Mouse (Mus musculus) kidney, embryonic 16.5 days (tissue): ENCODE data around the gene Nln. TPM values are rescaled to one million over a fixed set of nuclear protein-coding genes. Genes with fewer than 3 reads are reported as not detected.

Source experiments
- ATAC-seq: fragments of 200-750 bp; cut with Nextera tagmentation; 2 replicates; pipeline ENCODE4 v1.8.0; 2017; ENCODE audit warnings: moderate TSS enrichment; ENCODE audit not compliant: low FRiP score, low TSS enrichment
- H3K27ac ChIP-seq: fragments of 300-500 bp; sonication (generic); 2 replicates; pipeline ENCODE4 v1.5.1; 2014; ENCODE audit warnings: low read length
- H3K27me3 ChIP-seq: fragments of 300-500 bp; sonication (generic); 2 replicates; pipeline ENCODE4 v1.6.1; 2014; ENCODE audit warnings: low read length, control low read depth, mixed read lengths; ENCODE audit not compliant: insufficient read depth
- H3K36me3 ChIP-seq: fragments of 300-500 bp; sonication (generic); 2 replicates; pipeline ENCODE4 v1.6.1; 2014; ENCODE audit warnings: low read length, control low read depth, mixed read lengths; ENCODE audit not compliant: insufficient read depth
- H3K4me1 ChIP-seq: fragments of 300-500 bp; sonication (generic); 2 replicates; pipeline ENCODE4 v1.6.1; 2014; ENCODE audit warnings: low read length, control low read depth, mixed read lengths; ENCODE audit not compliant: insufficient read depth
- H3K4me2 ChIP-seq: fragments of 300-500 bp; sonication (generic); replicated peaks from 2 replicates; pipeline ENCODE4 v1.6.1; 2014; ENCODE audit warnings: low read depth, low read length
- H3K4me3 ChIP-seq: fragments of 300-500 bp; sonication (generic); 2 replicates; pipeline ENCODE4 v1.5.1; 2014; ENCODE audit warnings: mild to moderate bottlenecking, low read length
- H3K9ac ChIP-seq: fragments of 300-500 bp; sonication (generic); replicated peaks from 2 replicates; pipeline ENCODE4 v1.6.1; 2014; ENCODE audit warnings: low read length
- H3K9me3 ChIP-seq: fragments of 300-500 bp; sonication (generic); 2 replicates; pipeline ENCODE4 v1.6.1; 2016; ENCODE audit warnings: low read length, control low read depth
- WGBS: fragments of 180-500 bp; shearing (Covaris S2); extraction: QIAGEN DNeasy Blood & Tissue Kit; methylation state at CpG from one replicate; pipeline ENCODE4 v1.1.7; 2014; 5-methylcytosine and 5-hydroxymethylcytosine counted together
- polyA plus RNA-seq: library from polyadenylated mRNA; unstranded; fragments of >200 nt; fragmentation: Nextera tagmentation; extraction: Ambion mirVana; gene quantifications from 2 replicates; pipeline ENCODE4 v1.2.1, GENCODE M21; 2015

The Nln gene
- polyA plus RNA-seq, 1 experiment from 2014 or later = 20.5 TPM

- Histone ChIP-seq H3K4me3 (no peak overlapping the region), H3K36me3 (0 out of 2 replicates have a peak, but pooled peaks cover 3% of the 10 kb centered on the region), H3K9me3 (no peaks in the 10 kb centered on the region), H3K27me3 (no peaks in the 10 kb centered on the region), H3K27ac (no peak overlapping the region), H3K4me1 (peaks cover 24% of the 10 kb centered on the region), H3K9ac (no peak overlapping the region), H3K4me2 (no peak overlapping the region)
- WGBS = 89% methylated on average over 5 of the region's 5 CpGs
- no peak for ATAC-seq
These were observed 80.3 kb downstream of the Nln start for GRCm38 (mm10) chr13:104029089-104029488.

DNA sequence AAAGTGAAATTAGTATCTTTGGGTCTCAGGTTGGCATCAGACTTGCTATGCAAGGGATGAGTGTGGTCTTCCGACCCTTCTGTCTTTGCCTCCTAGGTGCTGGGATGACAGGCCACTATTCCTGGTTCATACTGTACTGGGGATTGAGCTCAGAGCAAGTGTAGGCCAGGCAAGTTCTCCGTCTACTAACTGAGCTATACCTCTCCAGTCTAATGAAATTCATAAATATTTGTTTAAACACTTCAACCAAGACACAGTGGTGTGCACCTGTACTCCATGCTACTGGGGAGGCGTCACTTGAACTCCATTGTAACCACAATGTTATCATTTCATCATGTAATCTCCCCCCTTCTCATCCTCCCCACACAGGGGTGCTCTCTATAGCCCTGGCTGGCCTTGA is 82.9 kb downstream of the Nln start:
- ATAC-seq = no peak
- H3K9me3 ChIP-seq = no peaks in the 10 kb centered on the region
- H3K9ac ChIP-seq = no peak overlapping the region
- 82% methylated on average over 3 of the region's 3 CpGs for WGBS
- no peak overlapping the region for H3K27ac ChIP-seq
- H3K36me3 ChIP-seq = 0 out of 2 replicates have a peak, but pooled peaks cover 3% of the 10 kb centered on the region
- H3K4me2 ChIP-seq = no peak overlapping the region
- H3K27me3 ChIP-seq = no peaks in the 10 kb centered on the region
- no peak overlapping the region for H3K4me3 ChIP-seq
- peaks cover 19% of the 10 kb centered on the region for H3K4me1 ChIP-seq

GRCm38 (mm10) chr13:104025710-104025995 is 83.8 kb downstream of the Nln start:
- Histone ChIP-seq H3K4me2 (peak overlapping the region; percentile 7; the same call in 1 of the 2 replicates), H3K27me3 (no peaks in the 10 kb centered on the region), H3K27ac (peak overlapping the region; percentile 76), H3K36me3 (no peaks in the 10 kb centered on the region), H3K9me3 (no peaks in the 10 kb centered on the region), H3K9ac (no peak overlapping the region), H3K4me1 (peaks cover 19% of the 10 kb centered on the region), H3K4me3 (no peak overlapping the region)
- peak; percentile 52; the same call in 1 of the 2 replicates for ATAC-seq
- 38% methylated on average over 6 of the region's 6 CpGs for WGBS

- Histone ChIP-seq H3K4me2 (0 out of 2 replicates have a peak overlapping the region, but pooled peaks have one; percentile 7), H3K27ac (peak overlapping the region; percentile 76), H3K27me3 (no peaks in the 10 kb centered on the region), H3K4me1 (peaks cover 19% of the 10 kb centered on the region), H3K4me3 (no peak overlapping the region), H3K36me3 (no peaks in the 10 kb centered on the region), H3K9me3 (no peaks in the 10 kb centered on the region), H3K9ac (no peak overlapping the region)
- WGBS = 17% methylated on average over 18 of the region's 18 CpGs
- peak; percentile 70 for ATAC-seq
These were observed 84.3 kb downstream of the Nln start for GRCm38 (mm10) chr13:104024856-104025709.

GRCm38 (mm10) chr13:104024275-104024674 is 85.1 kb downstream of the Nln start:
- Histone ChIP-seq H3K9me3 (no peaks in the 10 kb centered on the region), H3K27ac (no peak overlapping the region)

DNA sequence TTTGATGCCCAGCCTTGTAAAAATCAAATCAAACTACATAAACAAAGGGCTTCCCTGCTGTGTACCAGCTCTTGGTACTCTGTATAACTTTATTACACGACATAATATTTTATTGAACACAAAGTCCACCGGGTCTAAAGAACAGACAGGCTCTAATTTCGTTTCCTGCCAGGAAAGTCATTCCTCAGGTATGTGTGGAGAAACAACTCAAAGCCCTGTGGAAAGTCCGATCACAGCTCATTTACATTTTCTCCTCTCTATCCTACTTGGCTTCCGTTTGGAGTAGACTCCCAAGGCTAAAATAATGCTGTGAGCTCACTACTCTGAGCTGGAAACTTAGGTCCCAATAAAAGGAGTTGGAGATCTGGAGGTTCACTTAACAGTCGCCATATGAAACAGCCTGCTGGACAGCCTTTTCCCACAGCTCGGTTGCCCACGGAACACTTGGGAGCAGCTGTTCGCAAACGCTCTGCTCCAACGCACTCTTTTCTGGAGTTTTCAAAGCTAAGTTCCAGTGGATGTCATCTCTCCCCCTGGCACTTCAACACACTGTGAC is 86.0 kb downstream of the Nln start:
- H3K27me3 ChIP-seq = no peaks in the 10 kb centered on the region
- peaks cover 19% of the 10 kb centered on the region for H3K4me1 ChIP-seq
- WGBS = 42% methylated on average over 11 of the region's 11 CpGs
- peak overlapping the region; percentile 17 for H3K9ac ChIP-seq
- ATAC-seq = no peak
- H3K4me2 ChIP-seq = no peak overlapping the region
- H3K9me3 ChIP-seq = no peaks in the 10 kb centered on the region
- H3K27ac ChIP-seq = peak overlapping the region; percentile 31
- no peaks in the 10 kb centered on the region for H3K36me3 ChIP-seq
- no peak overlapping the region for H3K4me3 ChIP-seq

More at GRCm38 (mm10) chr13:104024275-104024674, 85.1 kb downstream of the Nln start:
- Histone ChIP-seq H3K27me3 (no peaks in the 10 kb centered on the region), H3K4me3 (no peak overlapping the region), H3K4me2 (no peak overlapping the region), H3K9ac (no peak overlapping the region), H3K4me1 (peaks cover 19% of the 10 kb centered on the region), H3K36me3 (no peaks in the 10 kb centered on the region)
- ATAC-seq = no peak
- 68% methylated on average over 2 of the region's 2 CpGs for WGBS

- H3K4me3 ChIP-seq = no peak overlapping the region
- H3K9ac ChIP-seq = no peak overlapping the region
- H3K4me1 ChIP-seq = peaks cover 6% of the 10 kb centered on the region
- H3K36me3 ChIP-seq = no peaks in the 10 kb centered on the region
- 65% methylated on average over 7 of the region's 7 CpGs for WGBS
- no peak overlapping the region for H3K27ac ChIP-seq
- no peak overlapping the region for H3K4me2 ChIP-seq
- no peaks in the 10 kb centered on the region for H3K9me3 ChIP-seq
- H3K27me3 ChIP-seq = no peaks in the 10 kb centered on the region
- no peak for ATAC-seq
These were observed 90.8 kb downstream of the Nln start for GRCm38 (mm10) chr13:104018466-104019076.

GRCm38 (mm10) chr13:104015246-104016105 is 93.9 kb downstream of the Nln start:
- Histone ChIP-seq H3K4me3 (no peak overlapping the region), H3K27ac (no peak overlapping the region), H3K4me1 (no peaks in the 10 kb centered on the region), H3K4me2 (no peak overlapping the region), H3K27me3 (no peaks in the 10 kb centered on the region), H3K9ac (no peak overlapping the region), H3K9me3 (no peaks in the 10 kb centered on the region), H3K36me3 (no peaks in the 10 kb centered on the region)
- ATAC-seq = no peak
- 80% methylated on average over 18 of the region's 18 CpGs for WGBS

GRCm38 (mm10) chr13:104014038-104014437 is 95.4 kb downstream of the Nln start:
- no peaks in the 10 kb centered on the region for H3K27me3 ChIP-seq
- ATAC-seq = no peak
- H3K4me3 ChIP-seq = no peak overlapping the region
- H3K27ac ChIP-seq = no peak overlapping the region
- H3K4me2 ChIP-seq = no peak overlapping the region
- H3K9me3 ChIP-seq = no peaks in the 10 kb centered on the region
- H3K9ac ChIP-seq = no peak overlapping the region
- 78% methylated on average over 11 of the region's 11 CpGs for WGBS
- no peaks in the 10 kb centered on the region for H3K4me1 ChIP-seq
- H3K36me3 ChIP-seq = no peaks in the 10 kb centered on the region
